Mouse (Mus musculus) olfactory bulb, adult 2 months (tissue): ENCODE measurements around the gene Adamtsl1.

Experiments used
- CTCF ChIP-seq: fragments of 200-500 bp; IDR thresholded peaks from 2 replicates; pipeline ENCODE4 v1.5.1; 2012; ENCODE audit warnings: low read depth, mild to moderate bottlenecking, low read length, moderate library complexity; ENCODE audit not compliant: insufficient read depth
- POLR2A ChIP-seq: fragments of 200-500 bp; IDR thresholded peaks from 2 replicates; pipeline ENCODE4 v1.6.1; 2012; ENCODE audit warnings: mild to moderate bottlenecking, low read depth, low read length, moderate library complexity; ENCODE audit not compliant: insufficient read depth

- TF ChIP-seq CTCF (no peak), POLR2A (no peak)
These were observed 882.8 kb downstream of the Adamtsl1 start for GRCm38 (mm10) chr4:86396672-86397288.
